Mouse (Mus musculus): ENCODE measurements at regions not wholly inside any gene's neighbourhood (a gene's known extent, or its start where the extent isn't known, plus 50 kb on each side); places are given as distances from the start of the nearest gene placed in this dataset.

GRCm38 (mm10) chr4:99503221-99503744, 152.8 kb upstream of the Foxd3 start:
- DNase-seq: no peak

GRCm38 (mm10) chr4:99511993-99512392, 144.1 kb upstream of the Foxd3 start:
- DNase-seq: no peak

- no peak for DNase-seq
These were observed 139.2 kb upstream of the Foxd3 start for GRCm38 (mm10) chr4:99516883-99517282.

- DNase-seq: no peak
These were observed 128.7 kb upstream of the Foxd3 start for GRCm38 (mm10) chr4:99527441-99527840.

GRCm38 (mm10) chr4:99544014-99544413, 112.1 kb upstream of the Foxd3 start:
- no peak for DNase-seq

GRCm38 (mm10) chr4:99545742-99546141, 110.4 kb upstream of the Foxd3 start:
- DNase-seq: no peak

- DNase-seq: no peak
These were observed 98.1 kb upstream of the Foxd3 start for GRCm38 (mm10) chr4:99557963-99558362.

- DNase-seq: no peak
These were observed 95.5 kb upstream of the Foxd3 start for GRCm38 (mm10) chr4:99560604-99561003.

- no peak for DNase-seq
These were observed 94.6 kb upstream of the Foxd3 start for GRCm38 (mm10) chr4:99561506-99561937.

GRCm38 (mm10) chr4:99565401-99565800, 90.7 kb upstream of the Foxd3 start:
- DNase-seq: no peak

- DNase-seq: peak; percentile 2
These were observed 83.1 kb upstream of the Foxd3 start for GRCm38 (mm10) chr4:99572841-99573642.

- no peak for DNase-seq
These were observed 82.0 kb upstream of the Foxd3 start for GRCm38 (mm10) chr4:99574021-99574531.

GRCm38 (mm10) chr4:99574984-99575383, 81.1 kb upstream of the Foxd3 start:
- no peak for DNase-seq

- no peak for DNase-seq
These were observed 58.3 kb upstream of the Foxd3 start for GRCm38 (mm10) chr4:99597781-99598180.

GRCm38 (mm10) chr4:99600741-99601140, 55.4 kb upstream of the Foxd3 start:
- no peak for DNase-seq

GRCm38 (mm10) chr4:99601463-99601862, 54.6 kb upstream of the Foxd3 start:
- no peak for DNase-seq

All from layer of hippocampus, adult 9-11 months (tissue).